Mouse (Mus musculus) ovary, adult 18-20 months (tissue): ENCODE results near the gene Olfr559.

Source experiments
- DNase-seq: peaks from one replicate; pipeline ENCODE4 v3.0.0; 2022; ENCODE audit warnings: low spot score, mixed read lengths

Gene Olfr559

DNA sequence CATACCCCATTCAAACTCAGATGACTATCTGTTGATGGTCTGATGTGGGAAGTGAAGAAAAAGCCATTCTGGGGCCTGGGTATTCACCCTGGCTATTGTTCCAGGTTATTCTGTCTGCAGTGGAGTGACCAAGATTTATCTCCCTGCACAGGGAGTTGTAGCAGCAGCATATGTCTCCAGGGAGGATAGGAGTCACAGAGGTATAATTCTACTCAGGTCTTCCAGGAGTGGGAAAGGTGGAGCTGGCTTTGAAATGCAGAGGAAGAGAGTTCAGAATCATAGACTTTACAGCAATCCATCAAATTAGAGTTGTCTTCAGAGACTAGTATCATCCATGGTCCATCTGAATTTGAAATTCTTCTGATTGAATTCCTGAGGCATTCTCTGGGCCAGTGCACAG lies at the start of gene Olfr559:
Gene Olfr559 (minus strand): TSS at position 101 of the 400 bp plus-strand sequence.
- DNase-seq, result no peak

DNA sequence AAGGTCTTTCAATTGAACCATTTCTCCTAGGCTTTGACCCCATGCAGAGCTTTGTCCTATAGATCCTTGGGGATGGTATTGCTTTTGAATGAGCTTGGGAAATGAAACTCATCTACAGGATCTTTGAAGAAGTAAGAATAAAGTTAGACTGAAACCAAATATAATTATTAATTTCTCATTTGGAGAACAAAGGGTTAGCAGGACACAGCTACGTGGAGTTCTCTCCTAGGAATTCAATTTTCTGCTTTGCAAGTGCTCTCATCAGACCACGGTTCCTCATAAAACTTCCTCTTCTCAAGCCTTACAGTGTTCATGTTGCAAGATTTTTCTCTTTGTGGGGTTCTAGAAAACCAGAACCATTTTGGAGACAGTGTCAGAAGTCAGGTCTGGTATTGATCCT lies 43.6 kb upstream of the Olfr559 start, which contains the start of gene Olfr561:
Gene Olfr561 (plus strand): TSS at position 301 of the 400 bp plus-strand sequence.
- DNase-seq, result no peak

DNA sequence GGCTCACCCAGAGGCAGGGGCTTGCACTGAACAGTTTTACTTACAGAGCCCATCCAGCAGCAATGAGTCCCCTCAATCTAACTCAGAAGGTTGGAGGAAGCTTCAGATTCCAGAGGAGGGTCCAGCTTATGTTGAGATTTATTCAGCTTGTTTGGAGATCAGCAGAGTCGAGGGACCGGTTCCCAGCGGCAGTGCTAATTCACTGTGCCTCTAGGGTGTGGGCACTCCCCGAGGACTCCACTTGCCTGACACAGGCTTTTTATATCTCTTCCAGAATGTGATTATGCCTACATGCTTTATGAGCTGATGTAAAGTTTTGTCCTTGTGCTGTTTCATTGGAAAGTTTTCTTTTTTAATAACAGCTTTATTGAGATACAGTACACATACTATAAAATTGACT lies 32.0 kb upstream of the Olfr559 start, which contains the start of the genes Olfr560 and Olfr78:
Gene Olfr560 (minus strand): TSS at position 101 of the 400 bp plus-strand sequence.
Gene Olfr78 (minus strand): TSS at position 206 of the 400 bp plus-strand sequence.
- no peak for DNase-seq

DNA sequence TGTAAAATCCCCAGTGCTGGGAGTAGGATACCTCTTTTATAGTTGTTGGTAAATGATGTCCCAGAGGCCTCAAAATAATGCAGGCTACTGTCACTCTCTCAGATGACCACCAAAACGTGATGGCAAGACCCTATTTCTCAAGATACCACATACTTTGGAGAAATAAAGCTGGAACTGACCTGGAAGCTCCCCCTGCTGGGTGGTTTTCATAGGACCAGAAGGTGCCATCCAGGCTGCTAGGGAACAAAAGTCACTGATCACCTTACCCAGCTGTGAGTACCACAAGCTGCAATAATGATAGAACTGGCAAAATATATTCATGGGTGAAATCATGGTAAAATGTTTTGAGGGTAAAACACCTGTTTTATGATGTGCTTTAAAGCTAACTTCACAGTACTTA lies 24.8 kb upstream of the Olfr559 start:
- DNase-seq, result no peak

DNA sequence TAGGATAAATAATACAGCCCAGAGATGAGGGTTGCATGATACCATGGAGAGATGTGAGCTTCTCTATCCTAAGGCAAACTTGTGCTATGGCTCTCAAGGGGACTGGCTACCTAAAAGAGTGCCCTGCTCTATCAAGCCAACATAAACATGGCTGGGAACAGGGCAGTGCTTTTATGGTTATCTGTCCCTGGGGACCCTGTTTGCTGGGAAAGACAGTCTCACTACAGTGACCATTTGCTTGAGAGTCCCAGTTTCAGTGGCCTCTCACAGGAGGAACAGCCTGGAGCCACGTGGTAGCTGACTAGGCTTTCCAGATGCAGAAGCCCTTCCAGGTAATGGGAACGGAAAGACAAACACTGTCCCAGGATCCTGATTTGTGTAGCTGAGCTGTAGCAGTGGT lies 10.4 kb upstream of the Olfr559 start:
- DNase-seq, result no peak

DNA sequence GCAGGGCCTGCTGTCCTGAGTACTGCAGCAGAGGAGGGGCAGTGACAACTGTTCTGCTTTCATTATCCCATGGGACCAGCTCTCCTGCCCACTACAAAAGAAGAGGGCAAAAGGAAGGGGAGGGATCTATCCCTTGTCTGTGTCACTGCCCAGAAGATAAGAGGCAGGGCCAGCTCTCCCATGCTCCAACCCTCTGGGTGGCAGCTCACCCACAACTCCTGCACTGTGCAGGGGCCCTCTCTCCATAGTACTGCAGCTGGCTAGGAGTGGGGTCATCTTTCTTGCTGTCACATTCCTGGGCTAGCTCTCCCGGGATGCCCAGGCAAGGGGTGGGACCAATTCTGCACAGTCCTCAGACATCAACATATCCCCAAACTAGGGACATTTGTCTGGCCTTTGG lies 6.5 kb upstream of the Olfr559 start:
- DNase-seq, result no peak

DNA sequence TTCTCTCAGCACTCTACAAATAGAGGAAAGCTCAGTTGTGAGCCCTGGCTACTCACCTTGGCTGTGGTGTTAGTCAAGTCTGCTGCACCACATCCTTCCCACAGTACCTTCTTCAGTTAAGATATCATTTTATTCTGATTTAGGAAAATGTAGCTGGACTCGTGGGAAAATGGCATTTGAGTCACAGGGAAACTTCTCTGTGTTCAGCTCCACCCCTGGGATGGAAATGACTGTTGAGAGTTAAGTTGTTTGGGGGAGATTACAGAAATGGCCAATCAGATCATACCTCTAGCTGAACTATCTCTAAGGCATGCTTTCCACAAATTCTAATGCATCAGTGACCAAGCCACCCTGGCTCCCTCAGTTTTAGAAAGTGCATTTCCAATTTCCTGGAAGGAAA lies 8.3 kb downstream of the Olfr559 start, which contains the start of gene Olfr33:
Gene Olfr33 (minus strand): TSS at position 101 of the 400 bp plus-strand sequence.
- DNase-seq, result no peak

DNA sequence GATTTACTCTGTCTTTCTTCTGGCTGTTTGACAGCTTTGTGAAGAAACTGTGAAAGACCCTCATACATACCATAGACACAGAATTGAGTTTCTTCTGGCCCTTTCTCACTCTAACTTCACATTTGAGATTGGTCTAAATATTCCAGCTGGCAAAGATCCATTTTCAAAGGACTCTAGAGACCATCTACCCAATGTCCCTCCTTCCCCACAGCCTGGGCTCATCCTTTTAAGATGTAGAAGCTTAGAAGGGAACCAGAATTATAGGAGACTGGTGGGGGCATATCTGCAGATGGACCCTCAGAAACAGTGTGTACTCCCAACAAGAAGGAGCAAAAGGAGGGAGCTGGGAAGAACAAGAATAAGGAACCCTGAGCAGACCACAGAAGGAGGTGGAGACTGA lies 25.4 kb downstream of the Olfr559 start, which contains the start of gene Olfr558:
Gene Olfr558 (plus strand): TSS at position 301 of the 400 bp plus-strand sequence.
- no peak for DNase-seq

DNA sequence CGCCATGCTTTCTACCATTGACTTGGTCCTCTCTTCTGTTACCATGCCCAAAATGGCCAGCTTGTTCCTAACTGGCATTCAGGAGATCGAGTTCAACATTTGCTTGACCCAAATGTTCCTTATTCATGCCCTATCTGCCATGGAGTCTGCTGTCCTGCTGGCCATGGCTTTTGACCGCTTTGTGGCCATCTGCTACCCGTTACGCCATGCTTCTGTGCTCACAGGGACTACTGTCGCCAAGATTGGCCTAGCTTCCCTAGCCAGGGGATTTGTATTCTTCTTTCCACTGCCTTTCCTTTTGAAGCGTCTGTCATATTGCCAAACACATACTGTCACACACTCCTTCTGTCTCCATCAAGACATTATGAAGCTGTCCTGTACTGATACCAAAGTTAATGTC lies 28.8 kb downstream of the Olfr559 start:
- no peak for DNase-seq

DNA sequence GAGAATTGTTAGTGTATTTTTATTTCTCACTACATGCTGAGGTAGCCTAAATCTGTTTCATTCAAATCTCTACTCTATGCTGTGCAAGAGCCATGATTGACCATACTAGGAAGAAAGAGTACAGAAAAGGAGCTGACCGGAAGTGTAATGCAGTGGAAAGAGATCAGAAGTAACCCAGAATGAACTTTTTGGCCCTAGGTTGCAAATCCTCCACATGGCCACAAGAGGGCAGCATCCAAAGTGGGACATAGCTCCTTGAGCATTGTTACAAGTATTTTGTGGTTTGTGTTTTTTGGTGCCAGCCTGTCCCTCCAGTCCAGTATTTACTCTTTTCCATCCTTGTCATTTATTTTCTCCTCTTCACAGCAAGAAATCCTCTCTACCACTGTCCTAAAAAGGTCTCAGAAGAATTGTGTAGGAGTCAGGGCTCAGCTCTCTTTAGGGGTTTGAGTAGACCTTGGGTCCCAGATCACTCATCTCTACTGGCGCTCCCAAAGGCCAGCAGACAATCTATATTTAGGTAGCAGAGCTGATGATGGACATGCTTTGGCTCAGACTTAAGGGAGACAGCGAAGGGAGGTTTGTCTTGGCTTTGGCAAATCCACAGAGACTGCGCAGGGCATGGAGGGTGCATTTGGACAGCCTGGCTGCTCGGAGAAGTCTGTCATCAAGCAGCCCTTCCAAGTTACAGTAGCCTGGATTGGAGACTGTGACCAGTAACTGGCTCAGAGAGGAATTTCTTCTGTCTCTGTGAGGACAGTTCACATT lies 31.7 kb downstream of the Olfr559 start, which contains the start of gene Olfr557:
Gene Olfr557 (plus strand): TSS at position 553 of the 768 bp plus-strand sequence.
- DNase-seq, result no peak

DNA sequence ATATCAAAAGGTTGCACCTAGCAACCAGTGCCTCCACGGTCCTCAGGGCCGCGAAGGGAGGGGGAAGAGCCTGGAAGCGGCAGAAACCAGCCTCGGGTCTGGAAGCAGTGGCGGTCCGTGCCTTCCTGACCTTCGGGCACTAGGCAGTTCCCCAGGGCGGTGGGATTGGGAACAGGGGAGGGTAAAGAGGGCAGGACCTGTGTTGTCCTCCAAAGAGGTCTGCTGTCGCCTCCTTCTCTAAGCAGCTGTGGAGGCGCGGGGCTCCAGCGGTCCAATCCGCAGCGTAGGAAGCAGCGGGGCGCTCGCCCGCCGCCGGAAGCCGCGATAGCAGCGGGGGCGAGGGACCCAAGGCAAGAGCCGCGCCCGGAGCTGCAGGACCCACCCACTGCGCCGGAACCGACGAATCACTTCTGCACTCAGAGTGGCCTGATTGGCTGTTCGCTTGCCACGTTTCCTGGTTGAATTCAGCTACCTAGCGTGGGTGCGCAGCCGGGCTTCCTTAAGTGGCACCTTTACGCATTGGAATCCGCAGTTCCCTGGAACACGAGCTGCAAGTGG lies 40.3 kb downstream of the Olfr559 start, which contains the start of gene Trim68:
Gene Trim68 (minus strand): TSS at position 384 of the 558 bp plus-strand sequence.
- DNase-seq, result peak; percentile 89

DNA sequence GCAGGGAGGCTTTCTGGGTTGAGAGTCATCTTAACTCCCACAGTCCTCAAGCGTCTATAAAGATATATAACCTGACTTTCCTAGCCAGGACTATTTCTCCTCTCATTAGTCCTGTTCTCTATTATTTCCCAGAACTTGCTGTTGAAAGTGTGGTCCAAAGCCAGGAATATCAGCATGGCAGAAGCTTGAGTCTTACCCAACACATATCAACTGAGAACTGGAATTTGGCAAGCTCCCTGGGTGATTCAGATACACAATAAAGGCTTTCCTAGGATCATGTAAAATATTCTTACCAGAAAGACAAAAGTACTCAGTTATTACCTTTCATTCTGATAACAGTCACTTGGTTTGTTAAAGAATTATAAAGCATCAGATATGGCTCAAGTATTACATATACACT lies 45.4 kb downstream of the Olfr559 start:
- DNase-seq, result no peak

DNA sequence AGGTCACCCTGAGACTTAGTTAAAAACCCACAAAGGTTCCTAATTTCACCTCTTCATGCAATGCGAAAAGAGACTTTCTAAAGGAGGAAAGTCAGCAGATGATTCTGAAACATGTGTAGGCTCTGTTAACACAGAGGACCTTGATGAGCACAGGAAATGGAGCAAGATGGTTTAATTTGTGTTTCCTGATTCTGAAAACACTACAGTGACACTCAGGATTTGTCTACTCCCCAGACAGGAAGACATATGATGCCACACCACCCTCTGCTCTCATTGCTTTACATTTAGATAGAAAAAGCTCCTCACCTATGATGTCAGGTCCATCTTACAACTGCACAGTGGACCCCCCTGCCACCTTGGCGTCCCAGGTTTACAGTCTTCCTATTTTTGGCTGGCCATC lies 51.1 kb downstream of the Olfr559 start:
- no peak for DNase-seq
